Mouse (Mus musculus): ENCODE data around the gene Gm8011. TPM values are rescaled to one million over a fixed set of nuclear protein-coding genes. Genes with fewer than 3 reads are reported as not detected.

Gene Gm8011
- total RNA-seq (2023; ENCODE audit: inconsistent age) = not detected in 4 replicates

DNA sequence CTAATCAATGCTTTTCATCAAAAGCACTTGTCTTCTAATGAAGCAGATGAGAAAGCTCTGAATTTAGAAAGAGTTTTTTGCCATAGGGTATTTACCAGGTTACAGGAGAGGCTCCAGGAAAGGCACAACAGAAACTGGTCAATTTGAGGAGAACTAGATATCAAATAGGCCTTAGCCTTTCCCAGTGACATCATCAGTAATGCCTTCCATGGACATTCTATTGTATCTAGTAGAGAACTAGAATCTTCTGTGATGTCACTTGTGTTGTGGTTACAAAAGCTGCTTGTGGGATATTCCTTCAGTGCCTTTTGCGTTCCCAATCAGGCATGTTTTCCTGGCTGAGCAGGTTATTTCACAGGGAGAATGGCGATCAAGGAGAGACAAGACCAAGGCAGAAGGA, at the start of gene Gm8011:
TSS of gene Gm8011 (plus strand) at position 301 of the 400 bp plus-strand sequence.

DNA sequence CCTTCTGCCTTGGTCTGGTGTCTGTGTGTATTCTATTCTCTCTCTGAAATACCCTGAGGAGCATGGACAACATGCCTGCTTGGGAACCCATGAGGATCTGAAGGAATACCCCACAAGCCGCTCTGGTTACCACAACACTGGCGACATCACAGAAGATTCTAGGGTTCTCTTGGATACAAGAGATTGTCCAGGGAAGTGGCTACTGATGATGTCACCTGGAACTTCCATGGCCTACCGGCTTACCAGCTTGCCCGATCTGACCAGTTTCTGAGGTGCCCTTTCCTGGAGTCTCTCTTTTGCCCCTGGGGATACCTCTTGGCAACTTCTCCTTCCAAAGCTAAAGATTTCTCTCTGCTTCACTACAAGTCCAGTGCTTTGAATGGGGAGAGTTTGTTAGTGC, 24.1 kb upstream of the Gm8011 start, which contains the start of gene Gm8005:
TSS of gene Gm8005 (minus strand) at position 101 of the 400 bp plus-strand sequence.

GRCm38 (mm10) chr14:42502249-42502648, 38.6 kb downstream of the Gm8011 start, which contains the start of gene Gm8020:
Gm8020 (minus strand) TSS chr14:42502349.

Other genes with a start within 250 kb of the Gm8011 start
- gene Gm17026, start 203.8 kb upstream of the Gm8011 start, total RNA-seq (2023; ENCODE audit: inconsistent age) = not detected in 4 replicates
- not detected in 4 replicates for gene Gm9611, start 166.5 kb upstream of the Gm8011 start, total RNA-seq (2023; ENCODE audit: inconsistent age)
- not detected in 4 replicates for gene Gm7995, start 153.7 kb upstream of the Gm8011 start, total RNA-seq (2023; ENCODE audit: inconsistent age)
- gene Gm8005, start 24.2 kb upstream of the Gm8011 start, total RNA-seq (2023; ENCODE audit: inconsistent age) = not detected in 4 replicates
- not detected in 4 replicates for gene Gm8020, start 38.5 kb downstream of the Gm8011 start, total RNA-seq (2023; ENCODE audit: inconsistent age)
- gene Gm8024, start 60.4 kb downstream of the Gm8011 start, total RNA-seq (2023; ENCODE audit: inconsistent age) = not detected in 4 replicates
- not detected in 4 replicates for gene Gm17124, start 136.0 kb downstream of the Gm8011 start, total RNA-seq (2023; ENCODE audit: inconsistent age)
- not detected in 4 replicates for gene Gm3633, start 178.0 kb downstream of the Gm8011 start, total RNA-seq (2023; ENCODE audit: inconsistent age)
- not detected in 4 replicates for gene Gm10378, start 192.1 kb downstream of the Gm8011 start, total RNA-seq (2023; ENCODE audit: inconsistent age)